ENCODE assay signal across 33 mouse cellular contexts in the genomic region with DNA sequence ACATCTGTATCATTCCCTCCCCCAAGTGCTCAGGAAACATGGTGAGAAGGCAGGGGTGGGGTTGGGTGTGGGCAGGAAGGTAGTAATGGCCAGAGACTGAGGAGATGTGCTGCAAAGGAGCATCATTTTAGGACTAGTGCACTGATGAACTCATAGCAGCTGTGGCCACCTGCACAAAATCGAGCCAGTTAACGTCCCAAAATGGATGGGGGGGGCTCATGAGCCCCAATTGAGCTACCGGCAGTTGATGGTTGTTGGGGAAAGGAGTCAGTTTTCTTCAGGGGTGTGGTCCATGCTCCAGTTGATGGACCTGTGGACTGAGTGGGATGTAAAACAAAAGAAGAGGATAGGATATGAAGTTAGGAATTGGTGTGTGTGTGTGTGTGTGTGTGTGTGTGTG.
"Had no signal": no experiment of that assay in that cellular context is flagged by ENCODE, and none has a peak within 500 bp of the region (broad histone marks: within the 10 kb centered on the region; RNA-seq: fewer than 3 reads in every experiment).

No protein-coding gene starts in this region.

- H3K4me3 ChIP-seq: limb, embryonic 10.5 days; limb, embryonic 12.5 days; limb, embryonic 13.5 days; limb, embryonic 15.5 days; liver, embryonic 12.5 days; liver, embryonic 13.5 days; liver, embryonic 15.5 days; lung, embryonic 15.5 days; megakaryocyte, embryonic 14.5 days; midbrain, embryonic 10.5 days; midbrain, embryonic 12.5 days; midbrain, embryonic 13.5 days; midbrain, embryonic 15.5 days; myocyte; neural tube, embryonic 12.5 days; neural tube, embryonic 13.5 days had no signal

- DNase-seq: left cerebral cortex, postnatal 4 days; liver; liver, embryonic 13.5 days; liver, postnatal 0 days; lung, adult 18-20 months; lung, adult 2 months; lung, embryonic 14.5 days; lung, postnatal 10 days; lung, postnatal 14 days; lung, postnatal 36 days; lung, postnatal 4 days; midbrain, embryonic 14.5 days had no signal

- H3K36me3 ChIP-seq: limb, embryonic 10.5 days; limb, embryonic 12.5 days; limb, embryonic 13.5 days; limb, embryonic 15.5 days; liver, embryonic 12.5 days; liver, embryonic 13.5 days; liver, embryonic 15.5 days; lung, embryonic 15.5 days; midbrain, embryonic 10.5 days; midbrain, embryonic 12.5 days; midbrain, embryonic 13.5 days; midbrain, embryonic 15.5 days; neural tube, embryonic 12.5 days; neural tube, embryonic 13.5 days had no signal

- H3K4me2 ChIP-seq: limb, embryonic 12.5 days; limb, embryonic 13.5 days; limb, embryonic 15.5 days; liver, embryonic 11.5 days; liver, embryonic 12.5 days; liver, embryonic 13.5 days; liver, embryonic 15.5 days; lung, embryonic 14.5 days; lung, embryonic 15.5 days; midbrain, embryonic 11.5 days; midbrain, embryonic 12.5 days; midbrain, embryonic 13.5 days; midbrain, embryonic 15.5 days; neural tube, embryonic 12.5 days; neural tube, embryonic 13.5 days had no signal

- H3K4me1 ChIP-seq: limb, embryonic 10.5 days; limb, embryonic 12.5 days; limb, embryonic 13.5 days; limb, embryonic 15.5 days; liver, embryonic 12.5 days; liver, embryonic 13.5 days; liver, embryonic 15.5 days; lung, embryonic 15.5 days; megakaryocyte, embryonic 14.5 days; midbrain, embryonic 10.5 days; midbrain, embryonic 12.5 days; midbrain, embryonic 13.5 days; neural tube, embryonic 12.5 days; neural tube, embryonic 13.5 days had no signal

- H3K9ac ChIP-seq: limb, embryonic 12.5 days; limb, embryonic 13.5 days; limb, embryonic 15.5 days; liver, embryonic 12.5 days; liver, embryonic 13.5 days; liver, embryonic 14.5 days; liver, embryonic 15.5 days; liver, postnatal 0 days; lung, embryonic 14.5 days; lung, embryonic 15.5 days; midbrain, embryonic 12.5 days; midbrain, embryonic 13.5 days; midbrain, embryonic 15.5 days; neural tube, embryonic 12.5 days; neural tube, embryonic 13.5 days had no signal

- H3K27ac ChIP-seq: limb, embryonic 10.5 days; limb, embryonic 12.5 days; limb, embryonic 13.5 days; limb, embryonic 15.5 days; liver, embryonic 12.5 days; liver, embryonic 13.5 days; liver, embryonic 14.5 days; liver, embryonic 15.5 days; lung, embryonic 15.5 days; macrophage; midbrain, embryonic 10.5 days; midbrain, embryonic 12.5 days; midbrain, embryonic 13.5 days; midbrain, embryonic 15.5 days; neural tube, embryonic 12.5 days; neural tube, embryonic 13.5 days had no signal

- H3K27me3 ChIP-seq: limb, embryonic 12.5 days; limb, embryonic 13.5 days; limb, embryonic 15.5 days; liver, embryonic 12.5 days; liver, embryonic 13.5 days; liver, embryonic 15.5 days; lung, embryonic 15.5 days; midbrain, embryonic 12.5 days; midbrain, embryonic 13.5 days; midbrain, embryonic 15.5 days; neural tube, embryonic 12.5 days; neural tube, embryonic 13.5 days had no signal

- H3K9me3 ChIP-seq: limb, embryonic 10.5 days; limb, embryonic 12.5 days; limb, embryonic 13.5 days; limb, embryonic 15.5 days; liver, embryonic 12.5 days; liver, embryonic 13.5 days; liver, embryonic 15.5 days; lung, embryonic 15.5 days; megakaryocyte, embryonic 14.5 days; midbrain, embryonic 10.5 days; midbrain, embryonic 12.5 days; midbrain, embryonic 13.5 days; midbrain, embryonic 15.5 days; neural tube, embryonic 12.5 days; neural tube, embryonic 13.5 days had no signal

- ATAC-seq: liver, embryonic 12.5 days; liver, postnatal 0 days; lung, postnatal 0 days; midbrain, embryonic 13.5 days; midbrain, embryonic 15.5 days; midbrain, embryonic 16.5 days had no signal
